Mouse (Mus musculus) testis, postnatal 10 days (tissue): ENCODE measurements around the gene Krtap13-1.
"Not testable (repeated sequence)": the region's sequence is repeated elsewhere in the genome, so short reads cannot be mapped to it uniquely, and the experiment has no call there.

ENCODE experiments used
- DNase-seq: peaks from one replicate; pipeline ENCODE4 v3.0.0; 2021; ENCODE audit warnings: low spot score

Krtap13-1 gene

DNA sequence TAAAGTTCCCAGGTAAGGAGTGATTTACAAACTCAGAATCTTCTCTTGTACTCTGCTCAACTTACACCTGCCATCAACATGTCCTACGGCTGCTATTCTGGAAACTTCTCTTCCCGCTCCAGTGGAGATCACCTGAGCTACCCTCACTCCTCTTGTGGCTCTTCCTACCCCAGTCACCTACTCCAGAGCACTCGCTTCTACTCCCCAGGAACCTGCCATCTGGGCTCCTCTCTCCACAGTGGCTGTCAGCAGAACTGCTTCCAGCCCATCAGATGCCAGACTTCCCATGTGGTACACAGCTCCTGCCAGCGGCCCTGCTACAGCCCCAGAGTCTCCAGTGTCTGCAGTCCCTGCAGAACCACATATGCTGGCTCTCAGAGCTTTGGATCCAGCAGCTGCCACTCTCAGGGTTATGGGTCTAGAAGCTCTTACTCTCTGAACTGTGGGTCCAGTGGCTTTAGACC lies at the start of gene Krtap13-1:
Krtap13-1 (plus strand) TSS at position 51 of the 464 bp plus-strand sequence.
- DNase-seq, result no peak

DNA sequence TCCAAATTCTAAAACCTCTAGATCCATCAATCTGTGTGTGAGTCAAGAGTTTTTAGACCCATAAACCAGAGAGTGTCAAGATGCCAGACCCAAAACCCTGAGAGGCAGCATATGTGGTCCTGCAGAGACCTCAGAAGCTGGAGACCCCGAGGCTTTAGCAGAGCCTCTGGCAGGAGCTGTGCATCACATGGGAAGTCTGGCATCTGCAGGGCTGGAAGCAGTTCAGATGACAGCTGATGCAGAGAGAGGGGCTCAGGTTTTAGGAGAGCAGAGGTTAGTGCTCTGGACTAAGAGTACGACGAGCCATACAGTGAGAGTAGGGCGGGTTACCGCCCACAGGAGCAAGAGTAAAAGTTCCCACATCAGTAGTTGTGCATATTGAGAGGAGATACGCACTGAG lies 49.6 kb upstream of the Krtap13-1 start:
- DNase-seq, result no peak

DNA sequence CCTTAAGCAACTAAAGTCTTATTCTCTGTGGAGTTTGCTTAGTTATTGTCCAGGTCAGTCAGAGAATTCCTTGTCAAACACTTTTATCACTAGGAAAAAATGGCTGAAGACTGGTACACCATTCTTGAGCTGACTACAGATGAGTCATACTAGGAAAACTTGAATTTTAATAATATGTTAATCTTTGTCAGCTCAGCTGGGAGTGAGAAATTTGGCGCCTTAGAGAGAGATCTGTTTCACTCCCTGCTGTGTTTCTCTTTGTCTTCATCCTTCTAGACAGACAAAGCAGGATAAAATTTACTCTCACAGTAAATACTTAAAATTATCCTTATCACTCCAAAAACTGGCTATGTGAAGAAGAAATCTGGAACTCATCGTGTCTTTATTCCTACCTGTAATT lies 47.4 kb upstream of the Krtap13-1 start:
- no peak for DNase-seq

DNA sequence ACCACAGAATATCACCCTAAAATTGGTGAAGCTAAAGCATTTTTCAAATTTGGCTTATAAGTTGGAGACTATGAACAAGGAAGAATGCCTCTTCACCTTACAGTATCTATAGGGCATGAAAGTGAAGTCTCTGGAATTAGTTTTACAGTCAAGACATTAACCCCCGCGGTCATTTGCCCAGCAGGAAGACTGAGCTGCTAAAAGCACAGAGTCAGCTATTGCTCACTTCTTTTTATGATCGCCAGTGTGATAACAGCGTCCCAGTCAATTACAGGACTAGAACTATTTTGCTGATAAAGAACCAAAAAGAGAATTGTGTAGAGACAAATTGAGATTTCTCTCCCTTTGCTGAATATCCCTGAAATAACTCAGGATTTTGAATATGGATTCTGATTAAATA lies 32.4 kb upstream of the Krtap13-1 start:
- no peak for DNase-seq

DNA sequence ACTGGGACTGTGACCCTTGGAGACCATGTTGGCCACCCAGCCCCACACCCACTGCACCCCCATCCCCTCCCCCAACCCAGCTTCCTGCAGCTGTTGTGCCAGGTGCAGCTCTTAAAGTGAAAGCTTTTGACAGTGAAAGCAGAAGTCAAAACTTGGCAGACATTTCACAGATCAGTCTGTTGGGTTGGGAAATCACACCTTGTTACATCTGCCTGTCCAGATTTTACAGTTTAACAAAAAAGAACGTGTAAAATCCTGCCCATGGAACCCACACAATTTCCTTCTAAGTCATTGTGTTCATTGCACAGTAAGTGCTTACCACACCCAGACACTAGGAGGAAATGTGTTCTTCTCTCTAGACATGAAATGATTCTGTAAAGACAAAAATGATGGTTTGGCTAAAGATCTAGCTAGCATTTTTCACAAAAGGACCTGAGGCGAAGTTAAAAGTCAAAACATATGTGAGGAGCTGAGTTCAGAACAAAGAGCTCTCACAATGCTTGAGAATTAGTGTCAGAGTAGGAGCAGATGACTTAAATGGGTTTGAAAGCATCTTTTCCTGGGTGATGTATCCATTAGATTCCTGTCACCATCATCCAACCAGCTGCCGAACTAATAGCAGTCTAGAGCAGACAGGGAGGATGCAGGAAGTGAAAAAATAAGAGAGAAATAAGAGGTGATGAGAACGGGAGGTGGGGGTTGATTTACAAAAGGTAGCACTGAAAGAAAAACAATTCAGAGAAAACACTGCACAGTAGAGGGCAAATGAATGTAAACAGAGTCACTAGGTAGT lies 27.4 kb upstream of the Krtap13-1 start:
- DNase-seq, result no peak

DNA sequence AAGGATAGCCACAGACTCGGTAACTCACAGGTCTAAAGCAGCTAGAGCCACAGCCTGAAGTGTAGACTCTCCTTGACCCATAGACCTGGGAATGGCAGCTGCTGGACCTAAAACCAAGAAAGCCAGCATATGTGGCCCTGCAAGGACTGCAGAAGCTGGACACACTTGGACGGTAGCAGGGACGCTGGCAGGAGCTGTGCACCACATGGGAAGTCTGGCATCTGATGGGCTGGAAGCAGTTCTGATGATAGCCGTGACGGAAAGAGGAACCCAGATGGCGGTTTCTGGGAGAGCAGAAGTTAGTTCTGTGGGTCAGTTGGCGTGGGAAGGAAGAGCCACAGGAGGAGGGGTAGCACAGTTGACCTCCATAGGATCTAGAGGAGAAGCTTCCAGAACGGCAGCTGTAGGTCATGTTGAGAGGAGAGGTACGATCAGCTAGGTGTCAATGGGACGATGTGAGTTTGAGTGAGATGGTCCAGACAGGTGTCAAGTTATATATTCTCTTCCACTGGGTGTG lies 21.1 kb upstream of the Krtap13-1 start, which contains the start of gene 2310061N02Rik:
2310061N02Rik (minus strand) TSS at position 467 of the 517 bp plus-strand sequence.
- no peak for DNase-seq

DNA sequence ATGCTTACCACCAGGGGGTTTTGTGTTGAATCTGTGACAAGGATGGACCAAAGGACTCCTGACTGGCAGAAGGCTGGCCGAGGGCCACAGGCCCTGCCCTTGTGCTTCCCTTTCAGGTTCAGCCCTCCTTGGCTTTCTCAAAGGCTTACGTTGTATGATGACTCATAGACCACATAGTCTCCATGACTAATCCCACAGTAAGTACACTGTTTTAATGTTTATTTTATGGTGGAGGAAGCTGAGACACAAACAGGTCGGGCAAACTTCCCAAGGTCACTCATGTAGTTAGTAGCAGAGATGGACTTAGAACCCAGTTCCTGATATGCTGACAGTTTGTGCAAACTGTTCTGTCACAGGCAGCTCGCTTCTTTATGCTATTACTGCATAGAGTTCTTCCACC lies 17.9 kb upstream of the Krtap13-1 start:
- DNase-seq, result no peak

DNA sequence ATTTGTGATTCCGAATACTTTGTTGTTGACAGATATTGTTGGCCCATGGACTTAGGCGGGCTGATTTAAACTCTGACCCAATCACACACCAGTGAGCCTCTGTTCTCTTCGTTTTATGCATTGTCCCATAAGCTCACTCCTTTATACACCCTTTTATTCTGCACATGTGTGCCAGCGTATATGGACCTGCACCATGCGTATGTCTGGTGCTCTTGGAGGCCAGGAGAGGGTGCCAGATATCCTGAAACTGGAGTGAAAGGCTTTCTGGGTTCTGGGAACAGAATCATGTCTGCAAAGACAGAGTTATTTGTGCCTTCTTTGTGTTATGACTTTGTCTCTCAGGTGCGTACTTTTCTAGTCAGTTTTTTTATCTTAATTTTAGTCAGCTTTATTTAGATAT lies 17.4 kb upstream of the Krtap13-1 start:
- no peak for DNase-seq

DNA sequence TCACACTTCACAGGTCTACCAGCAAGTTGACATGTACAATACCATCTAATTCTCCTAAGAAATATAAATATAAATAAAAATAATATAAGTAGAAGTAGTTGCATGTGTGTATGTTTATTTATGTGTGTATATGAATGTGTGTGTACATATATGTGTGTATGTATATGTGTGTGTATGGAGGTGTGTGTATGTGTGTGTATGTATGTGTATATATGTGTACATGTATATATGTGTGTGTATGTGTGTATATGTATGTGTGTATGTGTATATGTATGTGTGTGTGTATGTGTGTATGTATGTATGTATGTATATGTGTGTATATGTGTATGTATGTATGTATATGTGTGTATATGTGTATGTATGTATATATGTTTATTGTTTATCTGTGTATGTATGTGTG lies 12.1 kb upstream of the Krtap13-1 start:
- DNase-seq, result no peak

DNA sequence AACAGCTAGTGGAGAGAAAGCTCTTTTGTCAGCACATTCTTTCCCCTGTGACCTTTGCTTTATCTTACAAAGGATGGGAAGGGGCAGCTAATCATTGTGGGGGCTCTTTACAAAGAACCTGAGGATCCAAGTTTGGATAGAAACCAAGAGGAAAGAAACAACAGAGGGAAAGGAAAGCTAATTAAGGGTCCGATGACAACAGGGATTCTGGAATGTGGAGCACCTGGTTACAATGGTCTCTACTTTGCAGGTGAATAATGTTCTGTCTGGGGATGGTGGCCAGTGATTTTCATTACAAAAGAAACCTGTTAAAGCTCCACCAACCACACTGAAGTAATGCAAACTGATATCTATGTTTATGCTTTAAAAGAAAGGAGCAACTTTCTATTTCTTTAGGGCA lies 8.6 kb upstream of the Krtap13-1 start:
- DNase-seq, result no peak

DNA sequence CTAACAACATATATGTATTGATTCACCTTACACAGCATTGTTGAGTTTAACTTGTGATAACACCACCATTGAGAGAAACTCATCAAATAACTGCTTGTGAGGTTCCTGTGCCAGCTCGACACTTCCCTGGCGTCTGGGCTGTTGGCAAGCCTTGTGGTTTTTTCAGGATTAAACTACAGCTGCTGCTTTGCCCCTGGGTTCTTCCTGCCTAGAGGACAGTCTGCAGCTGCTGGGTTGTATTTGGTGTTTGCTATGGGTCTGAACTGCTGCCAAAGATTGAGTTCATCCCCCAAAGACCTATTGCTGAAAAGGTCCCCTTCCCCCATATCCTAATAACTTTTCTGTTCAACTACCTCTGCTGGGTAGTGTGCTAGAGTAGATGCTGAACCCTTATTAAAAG lies 6.7 kb downstream of the Krtap13-1 start:
- DNase-seq, result no peak

DNA sequence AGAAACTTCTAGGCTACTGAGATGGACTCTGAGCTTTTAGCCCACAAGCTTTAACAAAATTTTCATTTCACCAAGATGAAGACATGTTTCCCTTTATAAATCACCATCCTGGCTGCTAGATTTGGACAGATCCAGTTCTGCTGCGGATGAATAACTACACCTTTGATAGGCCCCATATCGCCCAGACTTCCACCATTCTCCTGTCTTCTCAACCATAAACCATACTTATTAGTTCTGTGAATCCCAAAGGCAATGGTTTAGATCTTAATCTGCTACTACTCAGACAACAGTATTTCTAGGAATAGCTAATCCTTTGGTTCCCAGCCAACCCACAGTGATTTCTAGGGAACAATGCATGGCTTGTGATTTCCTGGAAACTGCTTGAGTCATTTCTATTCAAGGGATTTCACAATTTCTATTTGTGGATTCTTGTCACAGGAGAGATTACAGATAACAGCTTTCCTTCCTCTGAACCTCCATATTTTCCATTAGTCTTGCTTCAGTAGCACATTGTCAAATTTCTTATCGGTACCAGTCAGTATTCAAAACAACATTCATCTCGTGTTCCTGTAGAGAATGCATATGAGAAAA lies 16.2 kb downstream of the Krtap13-1 start:
- no peak for DNase-seq

DNA sequence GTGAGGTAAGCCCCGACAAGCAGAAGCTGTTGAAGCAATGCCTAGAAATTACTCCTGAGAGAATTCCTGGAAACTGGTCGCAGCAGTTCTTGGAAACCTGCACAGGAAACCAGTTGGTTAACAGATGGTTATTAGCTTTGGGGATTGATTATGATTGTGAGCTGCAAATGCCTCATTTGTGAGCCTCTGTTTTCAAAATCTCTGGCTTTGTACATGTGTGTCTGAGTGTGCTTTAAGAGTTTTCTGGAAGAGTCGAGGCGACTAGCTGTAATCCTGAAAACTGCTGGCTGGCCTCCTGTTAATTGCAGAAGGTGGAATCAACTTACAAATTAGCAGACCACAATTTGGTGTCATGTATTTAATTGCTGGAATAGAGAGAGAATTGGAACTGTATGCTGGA lies 19.3 kb downstream of the Krtap13-1 start:
- no peak for DNase-seq

DNA sequence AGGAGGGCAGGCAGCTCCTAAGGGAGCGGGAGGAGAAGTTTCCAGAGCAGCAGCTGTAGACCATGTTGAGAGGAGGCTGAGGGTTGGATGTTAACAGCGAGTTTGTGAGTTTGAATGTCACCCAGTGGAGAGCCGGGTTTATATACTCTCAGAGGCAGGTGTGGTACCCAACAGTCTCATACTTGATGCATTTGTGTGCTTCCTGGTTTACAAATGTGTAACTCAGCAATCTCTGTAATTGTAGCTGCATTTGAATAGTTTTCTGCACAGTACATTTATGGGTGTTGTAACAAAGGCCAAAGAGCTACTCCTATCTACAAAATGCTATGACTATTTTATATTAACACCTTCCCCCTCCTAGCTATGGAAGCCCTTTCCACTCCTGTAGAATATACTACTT lies 22.9 kb downstream of the Krtap13-1 start, which contains the start of gene Krtap13:
Krtap13 (minus strand) TSS at position 101 of the 400 bp plus-strand sequence.
- not testable (repeated sequence) for DNase-seq

DNA sequence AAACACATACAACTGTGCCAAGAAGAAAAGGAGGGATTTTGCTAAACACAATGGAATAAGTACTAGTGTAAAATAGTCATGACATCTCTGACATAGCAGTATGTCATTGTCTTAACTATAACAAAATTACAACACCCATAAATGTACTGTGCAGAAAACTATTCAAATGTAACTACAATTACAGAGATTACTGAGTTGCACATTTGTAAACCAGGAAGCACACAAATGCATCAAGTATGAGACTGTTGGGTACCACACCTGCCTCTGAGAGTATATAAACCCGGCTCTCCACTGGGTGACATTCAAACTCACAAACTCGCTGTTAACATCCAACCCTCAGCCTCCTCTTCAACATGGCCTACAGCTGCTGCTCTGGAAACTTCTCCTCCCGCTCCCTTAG lies 29.9 kb downstream of the Krtap13-1 start, which contains the start of gene 2310034C09Rik:
2310034C09Rik (plus strand) TSS at position 301 of the 400 bp plus-strand sequence.
- not testable (repeated sequence) for DNase-seq

DNA sequence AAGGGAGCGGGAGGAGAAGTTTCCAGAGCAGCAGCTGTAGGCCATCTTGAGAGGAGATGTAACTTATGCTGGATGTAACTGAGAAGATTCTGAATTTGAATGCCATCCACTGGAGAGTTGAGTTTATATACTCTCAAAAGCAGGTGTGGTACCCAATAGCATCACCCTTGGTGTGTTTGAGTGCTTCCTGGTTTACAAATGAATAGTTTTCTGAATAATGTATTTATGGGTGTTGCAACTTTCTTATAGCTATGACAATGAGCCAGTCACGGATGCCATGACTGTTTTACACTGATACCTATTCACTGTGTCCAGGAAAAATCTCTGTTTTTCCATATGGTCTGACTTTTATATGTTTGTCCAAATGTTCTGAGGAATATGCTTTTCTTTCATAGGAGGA lies 45.4 kb downstream of the Krtap13-1 start, which contains the start of gene 2310057N15Rik:
2310057N15Rik (minus strand) TSS at position 101 of the 400 bp plus-strand sequence.
- DNase-seq, result no peak

DNA sequence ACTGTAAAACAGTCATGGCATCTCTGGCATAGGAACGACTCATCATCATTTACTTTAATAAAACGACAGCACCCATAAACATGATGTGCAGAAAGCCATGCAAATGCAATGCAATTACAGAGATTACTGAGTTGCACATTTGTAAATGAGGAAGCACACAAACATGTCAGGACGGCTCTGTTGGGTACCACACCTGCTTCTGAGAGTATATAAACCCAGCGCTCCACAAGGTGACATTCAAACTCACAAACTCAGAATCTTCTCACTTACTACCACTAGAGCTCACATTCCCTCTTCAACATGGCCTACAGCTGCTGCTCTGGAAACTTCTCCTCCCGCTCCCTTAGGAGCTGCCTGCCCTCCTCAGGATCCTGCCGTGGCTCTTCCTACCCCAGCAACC lies 48.9 kb downstream of the Krtap13-1 start, which contains the start of gene Gm5965:
Gm5965 (plus strand) TSS at position 301 of the 400 bp plus-strand sequence.
- no peak for DNase-seq
